8 mouse cellular contexts compared by ENCODE assay signal in the genomic region with DNA sequence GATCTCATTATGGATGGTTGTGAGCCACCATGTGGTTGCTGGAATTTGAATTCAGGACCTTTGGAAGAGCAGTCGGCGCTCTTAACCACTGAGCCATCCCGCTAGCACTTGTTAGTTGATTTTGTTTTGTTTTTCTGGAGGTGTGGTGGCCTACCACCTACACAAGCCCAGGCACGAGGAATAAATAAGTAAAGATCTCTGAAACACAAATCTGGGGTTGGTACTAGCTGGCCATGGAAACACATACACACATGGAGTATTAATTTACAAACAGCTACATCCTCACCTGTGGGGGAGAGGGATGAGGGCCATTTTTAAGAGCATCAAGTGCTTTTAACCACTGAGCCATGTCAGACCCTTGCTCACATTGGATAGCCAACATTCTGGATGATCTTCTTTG. TPM values are rescaled to one million over a fixed set of nuclear protein-coding genes. Genes with fewer than 3 reads are reported as not detected.
DNase-seq lines count a peak whose midpoint lies in the region; ATAC-seq and TF ChIP-seq lines count a peak whose summit lies in the region.
"Not testable (repeated sequence)": the region's sequence is repeated elsewhere in the genome, so short reads cannot be mapped to it uniquely, and the experiment has no call there.

No protein-coding gene starts in this region.

- not testable (repeated sequence) for H3K27me3 ChIP-seq in G1E (ENCODE audit: insufficient read depth, low read length); heart, embryonic 15.5 days; kidney, embryonic 14.5 days (ENCODE audit: control insufficient read depth, insufficient read depth, low read length); liver, embryonic 14.5 days (ENCODE audit: control insufficient read depth, insufficient read depth, low read length); midbrain, embryonic 14.5 days (ENCODE audit: control insufficient read depth, insufficient read depth, low read length)

- not testable (repeated sequence) for H3K27ac ChIP-seq in heart, embryonic 15.5 days; kidney, embryonic 14.5 days (ENCODE audit: low read depth, low read length); liver, embryonic 14.5 days; midbrain, embryonic 14.5 days (replicated peaks; ENCODE audit: low read depth, low read length)

- DNase-seq in G1E (ENCODE audit: low spot score) = peak; percentile 12
- DNase-seq in c-Kit-negative CD71-positive TER-119-positive erythroid progenitor cells, embryonic 14.5 days (ENCODE audit: low read depth, low spot score) = peak; percentile 30
- DNase-seq in liver, embryonic 14.5 days (ENCODE audit: low read depth in 3 of 3, low spot score in 3 of 3) = peak; percentile 31 to 61 (median 53)
- DNase-seq in midbrain, embryonic 14.5 days = peak; percentile 5
- DNase-seq in telencephalon, adult 2 months (ENCODE audit: low read depth, low spot score) = peak; percentile 22

- not testable (repeated sequence) for H3K9me3 ChIP-seq in G1E (replicated peaks); heart, embryonic 15.5 days (replicated peaks); kidney, embryonic 14.5 days (ENCODE audit: control insufficient read depth, low read length); liver, embryonic 14.5 days (ENCODE audit: control insufficient read depth, low read length); midbrain, embryonic 14.5 days (ENCODE audit: control insufficient read depth, low read length)

- not testable (repeated sequence) for H3K4me1 ChIP-seq in G1E (ENCODE audit: insufficient read depth, low read depth, low read length); heart, embryonic 15.5 days (replicated peaks); kidney, embryonic 14.5 days (ENCODE audit: control insufficient read depth, insufficient read depth, low read length); liver, embryonic 14.5 days (replicated peaks; ENCODE audit: control insufficient read depth in 2 of 2, insufficient read depth in 2 of 2, low read length in 1 of 2); midbrain, embryonic 14.5 days (ENCODE audit: control insufficient read depth, insufficient read depth, low read length)

- 72% methylated on average over 4 of the region's 4 CpGs for WGBS in heart, embryonic 15.5 days
- 78% methylated on average over 4 of the region's 4 CpGs for WGBS in kidney, embryonic 14.5 days
- WGBS in liver, embryonic 14.5 days (ENCODE audit: insufficient replicate concordance) = 62% methylated on average over 4 of the region's 4 CpGs
- 80% methylated on average over 4 of the region's 4 CpGs for WGBS in midbrain, embryonic 14.5 days

- H3K36me3 ChIP-seq in G1E (replicated peaks); heart, embryonic 15.5 days; kidney, embryonic 14.5 days (ENCODE audit: control insufficient read depth, insufficient read depth, low read length); liver, embryonic 14.5 days (replicated peaks; ENCODE audit: control insufficient read depth, insufficient read depth, low read depth); midbrain, embryonic 14.5 days (ENCODE audit: control insufficient read depth, insufficient read depth, low read length): not testable (repeated sequence)

- not testable (repeated sequence) for TF ChIP-seq EP300 in liver, embryonic 14.5 days (IDR thresholded peaks at IDR 0.05; ENCODE audit: low read depth)

- H3K9ac ChIP-seq in heart, embryonic 15.5 days; kidney, embryonic 14.5 days (ENCODE audit: low read depth, low read length); liver, embryonic 14.5 days (replicated peaks); midbrain, embryonic 14.5 days (replicated peaks; ENCODE audit: low read length): not testable (repeated sequence)

- peak; percentile 100 for ATAC-seq in G1E (ENCODE audit: extremely low read depth, insufficient number of reproducible peaks, low FRiP score, poor library complexity, severe bottlenecking)
- peak; percentile 99 for ATAC-seq in erythroblast, adult 5-6 weeks (replicated peaks; ENCODE audit: low FRiP score, poor library complexity, severe bottlenecking)
- peak; percentile 85; the same call in 1 of the 2 replicates for ATAC-seq in heart, embryonic 15.5 days (replicated peaks; ENCODE audit: insufficient number of reproducible peaks, insufficient read depth, low FRiP score, low read depth)
- peak; percentile 88; the same call in 1 of the 2 replicates for ATAC-seq in kidney, embryonic 14.5 days (ENCODE audit: low FRiP score, low TSS enrichment)
- ATAC-seq in liver, embryonic 14.5 days (ENCODE audit: insufficient read depth) = not testable (repeated sequence)
- peak; percentile 58; the same call in 1 of the 2 replicates for ATAC-seq in midbrain, embryonic 14.5 days (ENCODE audit: low FRiP score, low TSS enrichment)

- not testable (repeated sequence) for H3K4me3 ChIP-seq in G1E (ENCODE audit: low read depth, low read length); heart, embryonic 15.5 days; kidney, embryonic 14.5 days (ENCODE audit: low read length); liver, embryonic 14.5 days (ENCODE audit: insufficient read depth in 1 of 2, low read depth in 2 of 2, low read length in 2 of 2); midbrain, embryonic 14.5 days (replicated peaks; ENCODE audit: low read depth, low read length)

- not testable (repeated sequence) for TF ChIP-seq CTCF in G1E (IDR thresholded peaks at IDR 0.05; ENCODE audit: low read depth, low read length); liver, embryonic 14.5 days (IDR thresholded peaks at IDR 0.05; ENCODE audit: low read depth)

- not testable (repeated sequence) for H3K4me2 ChIP-seq in heart, embryonic 15.5 days; kidney, embryonic 14.5 days (replicated peaks; ENCODE audit: low read depth, low read length); liver, embryonic 14.5 days (ENCODE audit: low read depth); midbrain, embryonic 14.5 days (ENCODE audit: low read length)

RNA-seq across cellular contexts. Expression of gene Zfp746, which starts 34.7 kb away (rescaled TPM):
- 34.2 and 36.3 TPM in 2 replicates for total RNA-seq in G1E (2014; fragmentation: Nextera tagmentation)
- total RNA-seq in G1E (2017) = 14.8 and 16.9 TPM in 2 replicates
- polyA plus RNA-seq in G1E (2012) = 13.2 and 16.2 TPM in 2 replicates
- 8.1 and 14.2 TPM in 2 replicates for total RNA-seq in erythroblast, adult 5-6 weeks (2015; ENCODE audit: low replicate concordance)
- total RNA-seq in erythroblast, adult 5-6 weeks (2017; ENCODE audit: low replicate concordance) = 7.8 and 14.1 TPM in 2 replicates
- polyA plus RNA-seq in heart, embryonic 15.5 days (2015; fragmentation: Nextera tagmentation; extraction: Ambion mirVana) = 7.8 and 11.6 TPM in 2 replicates
- polyA plus RNA-seq in kidney, embryonic 14.5 days (2014; fragmentation: Nextera tagmentation; extraction: Ambion mirVana) = 19.8 and 27.7 TPM in 2 replicates
- polyA plus RNA-seq in liver, embryonic 14.5 days (2012; rRNA removed) = 5.2 and 5.6 TPM in 2 replicates
- 4.0 and 4.9 TPM in 2 replicates for polyA plus RNA-seq in liver, embryonic 14.5 days (2014; fragmentation: Nextera tagmentation; extraction: Ambion mirVana)
- polyA plus RNA-seq in midbrain, embryonic 14.5 days (2014; fragmentation: Nextera tagmentation; extraction: Ambion mirVana) = 25.2 and 28.0 TPM in 2 replicates
